Mouse (Mus musculus) testis, adult 2 months (tissue): Measurements from ENCODE around the gene Zmym3.

Experiments used
- CTCF ChIP-seq: fragments of 200-500 bp; IDR thresholded peaks from 2 replicates; pipeline ENCODE4 v1.5.1; 2012; ENCODE audit warnings: low read depth, mild to moderate bottlenecking, inconsistent platforms, low read length, moderate library complexity; ENCODE audit not compliant: control insufficient read depth, insufficient read depth, insufficient replicate concordance
- POLR2A ChIP-seq: fragments of 200-500 bp; IDR thresholded peaks from 2 replicates; pipeline ENCODE4 v1.6.1; 2012; ENCODE audit warnings: low read depth, mild to moderate bottlenecking, inconsistent platforms, low read length, moderate library complexity; ENCODE audit not compliant: control insufficient read depth

DNA sequence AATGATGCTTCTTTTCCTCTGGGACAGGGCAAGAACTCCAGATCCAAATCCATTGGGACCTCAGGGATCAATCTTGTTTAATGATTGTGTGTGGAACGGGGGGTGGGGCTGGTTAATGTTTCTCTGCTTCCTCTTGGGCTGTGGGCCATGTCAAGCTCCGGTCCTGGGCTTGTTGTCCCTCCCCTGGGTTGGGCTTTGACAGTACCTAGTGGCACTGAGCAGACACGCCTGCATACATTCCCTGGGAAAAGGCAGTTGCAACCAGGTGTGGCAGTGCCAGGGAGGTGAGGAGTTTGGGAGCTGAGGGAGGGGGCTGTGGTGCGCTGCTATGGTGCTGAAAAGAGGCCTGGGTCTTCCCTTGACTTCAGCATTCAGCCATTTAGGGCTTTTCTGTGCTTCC is 43.6 kb downstream of the Zmym3 start:
- no peak for TF ChIP-seq CTCF
- no peak for TF ChIP-seq POLR2A
